Mouse (Mus musculus): ENCODE measurements at regions not wholly inside any gene's neighbourhood (a gene's known extent, or its start where the extent isn't known, plus 50 kb on each side); places are given as distances from the start of the nearest gene placed in this dataset.

DNA sequence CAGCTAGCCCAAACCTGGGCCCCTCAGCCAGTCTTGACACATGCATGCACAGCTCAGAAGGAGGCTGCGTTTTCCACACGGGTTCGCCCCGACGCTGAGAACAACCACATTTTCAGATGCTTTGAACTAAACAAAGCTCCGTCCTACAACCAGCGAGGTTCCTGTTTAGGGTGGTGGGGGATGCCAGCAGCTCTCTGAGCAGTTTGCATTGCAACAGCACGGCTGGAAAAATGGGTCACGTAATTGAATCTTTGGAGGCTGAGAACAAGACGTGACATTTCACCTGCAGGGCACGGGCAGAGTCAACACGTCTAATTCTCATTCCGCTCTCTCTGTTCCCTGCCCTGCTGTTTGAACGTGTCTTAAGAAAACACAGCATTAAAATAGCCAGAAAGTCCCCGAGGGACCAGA, 119.2 kb downstream of the Syk start:
- DNase-seq (ENCODE audit: low read depth), result no peak

DNA sequence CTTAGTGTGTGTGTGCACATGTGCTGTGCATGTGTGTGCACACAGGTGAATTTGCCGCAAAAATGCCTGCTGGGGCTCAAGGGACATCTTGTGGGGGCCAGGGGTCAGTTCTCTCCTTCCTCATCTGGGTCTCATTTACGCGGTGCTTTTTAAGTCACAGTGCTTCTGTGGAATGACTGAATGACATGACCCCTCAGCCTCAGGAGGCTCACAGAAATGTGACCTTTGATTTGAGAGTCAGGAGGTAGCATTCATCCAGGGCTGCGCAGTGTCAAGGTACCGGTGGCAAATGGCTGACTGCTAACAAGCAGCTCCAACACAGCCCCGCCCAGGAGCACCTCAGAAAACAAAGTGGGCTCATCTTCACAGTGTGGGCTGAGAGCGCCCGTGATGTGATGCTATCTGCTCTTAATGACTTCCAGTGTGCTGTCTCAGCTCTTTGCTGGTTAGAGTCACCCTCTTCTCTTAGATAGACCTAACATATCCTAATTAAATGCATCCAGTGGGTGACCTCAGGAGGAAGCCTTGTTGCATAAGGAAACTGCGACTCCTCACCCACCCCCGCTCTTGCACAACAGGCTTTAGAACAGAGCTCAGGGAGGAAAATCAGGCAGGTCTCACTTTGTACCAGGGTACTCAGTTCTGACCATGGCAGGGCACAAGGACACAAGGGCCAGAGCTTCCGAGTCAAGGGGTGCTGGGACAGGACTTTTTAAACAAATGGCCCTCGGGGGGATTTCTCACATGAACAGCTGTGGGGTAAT, 120.6 kb downstream of the Syk start:
- DNase-seq (ENCODE audit: low read depth), result no peak

DNA sequence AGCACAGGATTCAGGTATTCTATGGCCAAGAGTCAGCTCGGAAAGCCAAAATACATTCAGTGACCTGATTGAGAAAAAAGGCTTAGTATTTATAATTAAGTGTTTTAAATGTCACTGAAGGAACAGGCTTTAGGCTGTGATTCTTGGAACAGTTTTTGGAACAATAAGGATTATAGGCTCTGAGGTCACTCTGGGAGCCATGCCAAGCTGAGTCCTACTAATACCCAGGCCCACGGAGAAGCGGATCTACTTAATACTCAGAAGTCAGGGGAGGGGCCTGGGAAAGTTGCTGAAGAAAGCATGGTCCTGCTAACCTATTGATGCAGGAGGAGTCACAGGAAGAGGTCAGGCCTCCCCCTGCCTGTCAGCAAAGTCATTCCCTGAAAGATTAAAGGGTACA, 121.7 kb downstream of the Syk start:
- DNase-seq (ENCODE audit: low read depth), result no peak

DNA sequence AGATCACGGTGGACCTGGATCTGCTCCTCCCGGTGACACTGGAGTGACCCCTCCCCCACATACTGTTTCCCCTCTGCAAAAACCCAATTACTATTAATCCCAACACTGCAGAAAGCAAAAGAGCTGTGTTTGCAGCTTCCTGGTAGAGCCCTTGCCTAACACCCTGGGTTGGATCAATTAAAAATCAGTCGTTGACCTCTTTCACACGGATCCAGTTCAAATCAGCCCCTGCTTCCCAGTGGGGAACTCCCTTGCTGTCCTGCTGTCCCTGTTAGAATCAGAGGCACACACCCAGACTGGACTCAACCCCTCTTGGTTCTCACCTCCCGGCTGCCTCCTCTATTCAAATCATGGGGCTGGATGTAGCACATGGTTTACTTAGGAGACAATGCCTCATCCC, 126.6 kb downstream of the Syk start:
- DNase-seq (ENCODE audit: low read depth), result no peak

DNA sequence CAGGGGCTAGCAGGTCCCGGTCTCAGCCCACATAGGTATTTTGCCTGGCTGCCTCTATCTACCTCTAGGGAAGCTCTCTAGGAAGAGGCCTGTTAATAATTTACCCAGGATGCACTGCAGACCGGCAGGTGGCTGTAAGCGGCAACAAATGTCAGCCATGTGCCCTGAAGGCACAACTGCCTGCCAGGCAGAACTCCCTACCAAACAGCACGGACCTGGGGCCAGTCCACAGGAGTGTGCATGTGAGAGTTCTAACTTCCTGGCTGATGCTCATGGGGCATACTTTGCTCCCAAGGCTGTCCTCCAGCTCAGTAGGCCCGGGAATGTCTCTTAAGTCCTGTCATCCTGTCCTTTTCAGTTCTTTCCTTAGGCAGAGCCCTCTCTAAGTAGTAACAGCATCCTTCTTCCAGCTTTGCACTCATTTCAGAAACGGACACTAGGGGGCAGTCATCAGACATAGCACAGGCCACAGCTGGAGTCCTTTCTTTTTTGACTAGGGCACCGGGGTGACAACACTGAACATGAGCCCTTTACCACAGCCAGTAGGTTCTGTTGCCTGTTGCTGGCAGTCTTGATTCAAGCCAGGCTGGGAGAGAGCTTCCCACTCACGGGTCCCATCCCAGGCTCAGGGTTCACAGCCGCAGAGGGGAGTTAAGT, 128.9 kb downstream of the Syk start:
- DNase-seq (ENCODE audit: low read depth), result peak; percentile 41

DNA sequence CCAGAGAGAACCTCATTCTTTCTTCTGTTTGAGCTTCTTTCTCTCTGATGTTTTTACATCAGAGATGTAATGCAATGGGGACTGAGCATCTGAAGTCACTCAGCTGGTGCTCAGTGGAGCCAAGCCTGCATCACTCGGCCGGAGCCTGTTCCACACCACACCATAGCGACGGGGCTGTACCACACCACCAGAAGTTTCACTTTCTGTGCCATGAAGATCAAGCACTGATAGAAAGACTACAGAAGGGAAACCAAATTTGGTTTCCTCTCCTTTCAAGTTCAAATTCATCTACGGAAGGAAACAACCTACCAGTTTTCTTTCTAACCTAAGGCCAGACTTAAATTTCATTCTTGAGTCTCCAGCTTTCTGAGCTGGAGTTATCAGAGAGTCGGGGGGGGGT, 138.5 kb downstream of the Syk start:
- DNase-seq (ENCODE audit: low read depth), result no peak

DNA sequence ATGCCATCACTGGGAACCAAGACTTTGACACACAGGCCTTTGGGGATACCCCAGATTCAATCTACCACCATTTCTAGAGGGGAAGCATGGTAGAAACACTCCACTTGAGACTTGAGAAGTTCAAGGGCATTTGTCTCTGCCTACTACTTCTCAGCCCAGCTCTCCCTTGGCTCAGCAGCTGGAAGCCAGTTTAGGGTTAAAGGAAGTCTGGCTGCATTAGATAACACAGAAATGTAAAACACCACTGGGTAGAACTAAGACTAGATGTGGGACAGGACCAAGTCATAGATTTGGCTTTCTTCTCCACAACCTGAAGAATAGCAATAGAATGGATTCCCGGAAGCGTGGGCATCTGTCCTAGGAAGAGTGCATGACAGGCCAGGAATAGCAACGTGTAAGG, 139.7 kb downstream of the Syk start:
- no peak for DNase-seq (ENCODE audit: low read depth)

DNA sequence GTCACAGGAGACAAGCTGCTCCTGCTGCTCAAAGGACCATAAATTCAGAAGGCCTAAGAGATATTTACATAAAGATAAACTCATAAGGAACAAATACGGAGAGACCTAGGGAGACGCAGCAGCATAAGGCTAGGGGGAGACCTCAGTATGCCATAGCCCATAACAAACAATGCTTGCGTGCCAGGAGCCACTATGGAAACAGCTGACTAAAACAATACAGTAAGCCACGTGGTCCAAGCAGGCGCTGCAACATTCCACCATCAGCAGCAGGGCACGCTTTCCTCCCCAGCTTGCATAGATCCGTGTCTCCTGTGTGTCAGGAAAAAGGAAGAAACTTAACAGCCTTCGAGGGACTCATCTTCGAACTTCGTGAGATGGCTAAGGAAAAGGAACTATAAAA, 143.1 kb downstream of the Syk start:
- no peak for DNase-seq (ENCODE audit: low read depth)

DNA sequence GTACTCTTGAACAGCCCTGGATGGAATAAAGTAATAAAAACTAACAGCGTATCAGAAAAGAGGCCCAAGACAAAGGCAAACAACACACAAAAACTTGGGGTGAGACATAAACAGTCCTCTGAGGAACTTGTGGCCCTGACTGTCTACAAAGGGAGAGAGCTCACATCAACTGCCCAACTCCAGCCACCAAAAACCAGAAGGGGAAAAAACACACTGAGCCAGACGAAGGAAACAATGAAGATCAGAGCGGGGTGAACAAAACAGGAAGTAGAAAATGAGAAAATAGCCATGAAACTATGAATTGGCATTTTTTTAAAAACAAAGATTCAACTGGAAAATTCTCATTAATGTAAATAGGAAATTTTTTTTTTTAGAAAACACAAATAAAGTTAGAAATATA, 143.6 kb downstream of the Syk start:
- DNase-seq (ENCODE audit: low read depth), result no peak

DNA sequence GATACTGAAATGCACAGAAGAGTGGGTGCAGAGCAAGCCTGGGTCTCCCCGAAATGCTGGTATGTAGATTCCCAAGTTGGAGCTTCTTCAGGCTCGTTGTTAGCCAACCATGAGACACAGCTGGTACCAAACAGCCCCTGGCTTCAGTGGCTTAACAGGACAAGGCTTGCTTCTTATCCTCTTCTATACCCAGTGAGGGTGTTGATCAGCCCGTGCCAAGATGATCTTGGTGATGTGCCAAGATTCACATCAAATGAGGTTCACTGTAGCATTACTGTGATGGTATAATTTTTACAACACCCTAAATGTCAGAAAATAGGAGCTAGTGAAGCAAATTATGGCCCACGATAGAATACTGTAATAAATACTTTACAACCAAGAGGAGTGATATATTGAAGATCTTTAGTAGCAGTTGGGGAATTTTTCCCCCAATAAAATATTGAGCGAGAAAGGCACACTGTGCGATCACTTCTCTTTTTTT, 152.5 kb downstream of the Syk start:
- no peak for DNase-seq (ENCODE audit: low read depth)

DNA sequence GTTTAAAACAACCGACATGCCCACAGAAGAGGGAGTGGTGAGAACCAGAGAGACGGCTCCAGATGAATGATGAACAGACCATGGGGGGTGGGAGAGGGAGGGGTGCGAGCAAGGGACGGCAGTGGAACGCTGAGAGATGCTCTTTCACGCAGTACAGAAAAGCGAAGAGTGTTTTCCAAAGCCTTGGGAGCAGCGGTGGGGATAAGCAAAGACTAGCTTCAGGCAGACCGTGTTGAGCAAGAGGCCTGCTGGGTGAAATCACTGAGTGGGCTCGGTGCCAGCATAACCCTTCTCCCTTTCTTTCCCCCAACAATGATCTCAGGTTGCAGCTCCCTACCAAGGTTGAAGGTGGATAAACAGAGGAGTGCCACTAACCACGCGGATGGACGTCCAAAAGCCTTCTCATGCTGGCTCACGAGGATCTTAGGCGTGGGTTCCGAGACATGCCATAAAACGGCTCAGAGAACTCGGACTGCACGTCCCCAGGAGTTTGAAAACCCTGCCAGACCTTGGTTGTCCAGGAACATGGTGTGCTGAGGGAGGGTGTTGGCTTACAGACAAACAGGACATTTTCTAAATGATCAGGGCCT, 153.1 kb downstream of the Syk start:
- no peak for DNase-seq (ENCODE audit: low read depth)

DNA sequence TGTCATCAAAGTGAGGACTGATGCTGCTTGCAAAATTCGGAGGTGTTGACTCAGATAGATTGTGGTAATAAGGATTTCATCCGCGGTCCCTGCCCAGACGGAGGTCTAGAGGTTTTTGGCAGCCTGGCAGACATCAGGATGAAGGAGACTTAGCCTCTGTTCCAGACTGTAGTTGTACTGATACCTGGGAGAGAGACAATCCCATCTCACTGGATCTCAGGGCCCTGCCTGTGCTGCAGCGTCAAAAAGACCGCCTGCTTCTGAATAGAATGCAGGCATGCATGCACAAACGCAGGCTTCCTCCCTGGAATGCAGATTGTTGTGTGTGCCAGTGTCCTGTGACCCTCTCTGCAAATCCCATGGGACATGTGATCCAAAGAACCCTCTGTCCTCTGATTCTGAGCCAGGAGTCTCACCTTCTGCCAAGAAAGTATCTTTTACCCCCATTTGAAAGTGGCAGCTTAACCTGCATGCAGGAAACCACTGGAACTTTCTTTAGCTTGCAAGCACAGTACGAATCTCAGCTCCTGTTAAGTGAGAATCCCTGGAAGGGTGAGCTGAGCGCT, 155.2 kb downstream of the Syk start:
- no peak for DNase-seq (ENCODE audit: low read depth)

DNA sequence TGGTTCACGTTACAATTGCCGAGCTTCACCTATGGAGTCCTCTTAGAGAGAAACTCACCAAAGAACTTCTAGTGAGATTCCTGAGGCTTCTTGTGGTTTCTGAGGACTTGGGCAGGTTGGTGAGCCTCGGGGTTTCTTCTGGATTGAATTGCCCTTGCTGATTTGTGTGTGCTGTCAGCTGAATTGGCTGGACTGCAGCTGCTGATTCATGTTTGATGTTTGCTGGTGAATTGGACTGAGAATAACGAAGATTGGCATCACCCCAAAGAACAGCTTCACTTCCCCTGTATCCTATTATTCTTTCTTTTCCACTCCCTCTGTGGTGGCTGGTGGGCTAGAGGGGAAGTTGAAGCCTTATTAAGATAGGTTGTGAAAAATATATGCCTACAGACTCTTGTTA, 158.4 kb downstream of the Syk start:
- no peak for DNase-seq (ENCODE audit: low read depth)

DNA sequence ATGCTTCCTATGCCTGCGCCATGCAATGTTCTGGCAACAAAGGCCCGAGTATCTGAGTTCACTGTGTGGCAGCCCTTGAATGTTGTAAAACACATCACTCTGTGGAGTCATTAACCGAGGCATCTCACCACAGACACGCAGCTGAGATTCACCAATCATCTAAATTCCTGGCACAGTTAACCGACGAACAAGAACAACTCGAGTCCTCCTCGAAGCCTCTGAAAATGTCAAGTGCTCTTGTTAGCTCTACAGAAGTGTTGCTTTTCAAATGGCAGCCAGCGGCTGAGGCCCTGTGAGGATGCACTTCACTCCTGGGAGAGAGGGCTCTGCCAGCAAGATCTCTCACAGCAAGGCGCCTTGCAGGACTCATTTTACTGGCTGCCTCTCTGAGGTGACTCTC, 173.0 kb downstream of the Syk start:
- no peak for DNase-seq (ENCODE audit: low read depth)

DNA sequence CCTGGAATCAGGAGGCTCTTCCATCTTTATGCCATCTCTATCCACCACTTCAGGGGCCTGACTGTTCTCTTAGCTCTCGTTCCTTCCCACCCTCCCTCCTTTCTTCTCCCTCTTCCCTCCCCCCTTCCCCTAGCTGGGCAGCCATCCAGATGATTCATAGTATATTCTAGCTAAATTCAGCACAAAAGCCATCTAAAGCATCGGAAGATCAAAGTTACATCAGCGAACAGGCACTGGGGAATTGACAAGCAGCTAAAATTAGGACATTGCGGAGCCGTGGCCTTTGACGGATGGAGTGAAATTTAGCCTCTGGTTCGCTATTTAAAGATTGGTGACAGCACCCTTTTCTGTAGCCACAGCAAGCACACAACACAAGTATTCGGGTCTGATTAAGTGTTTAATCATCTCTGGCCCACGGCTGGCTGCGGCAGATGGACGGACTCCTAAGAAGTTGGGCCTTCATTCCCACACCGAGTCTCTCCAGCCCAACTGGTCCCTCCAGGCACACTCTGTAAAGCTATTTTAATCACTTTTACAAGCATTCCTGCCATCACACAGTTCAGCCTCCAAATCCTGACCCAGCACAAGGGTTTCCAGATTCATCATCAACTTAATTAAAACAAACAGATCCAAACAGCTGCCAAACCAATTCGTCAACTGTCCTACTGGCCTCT, 163.8 kb downstream of the Auh start:
- no peak for DNase-seq (ENCODE audit: low read depth)

DNA sequence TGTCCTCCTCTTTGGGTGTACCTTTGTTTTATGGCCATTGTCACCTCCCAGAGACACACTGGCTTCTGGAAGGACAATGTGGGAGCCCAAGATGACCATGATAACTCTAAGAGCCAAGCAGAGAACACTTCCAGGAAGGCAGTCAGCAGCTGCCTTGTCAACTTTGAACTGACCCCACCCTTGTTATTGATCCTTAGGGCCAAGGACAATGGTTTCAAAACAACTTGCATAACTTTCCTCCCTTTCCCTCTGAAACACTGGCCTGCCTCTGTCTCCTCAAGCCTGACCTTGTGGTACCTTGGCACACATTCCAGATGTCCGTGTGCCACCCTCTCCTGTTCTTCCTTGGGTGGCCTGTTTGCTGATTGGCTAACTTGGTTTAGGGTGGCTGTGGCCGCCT, 163.2 kb downstream of the Auh start:
- no peak for DNase-seq (ENCODE audit: low read depth)

DNA sequence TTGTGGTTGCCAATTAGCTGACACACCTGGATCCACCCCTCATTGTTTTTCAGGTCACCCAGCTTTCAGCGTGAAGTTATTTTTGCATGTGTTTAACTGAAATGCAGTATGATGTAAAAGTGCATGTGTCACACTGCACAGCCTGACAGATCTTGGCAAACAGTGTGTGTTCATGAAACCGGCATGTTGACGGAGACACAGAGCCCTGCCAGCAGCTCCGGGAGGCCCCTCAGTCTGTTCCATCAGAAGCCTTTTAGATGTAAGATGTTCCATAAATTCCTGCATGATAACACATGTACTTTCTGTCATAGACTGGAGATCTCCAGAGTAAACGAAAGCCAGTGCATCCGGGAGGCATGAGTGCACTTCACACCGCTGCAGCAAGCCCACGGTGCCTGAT, 159.5 kb downstream of the Auh start:
- DNase-seq (ENCODE audit: low read depth), result no peak

DNA sequence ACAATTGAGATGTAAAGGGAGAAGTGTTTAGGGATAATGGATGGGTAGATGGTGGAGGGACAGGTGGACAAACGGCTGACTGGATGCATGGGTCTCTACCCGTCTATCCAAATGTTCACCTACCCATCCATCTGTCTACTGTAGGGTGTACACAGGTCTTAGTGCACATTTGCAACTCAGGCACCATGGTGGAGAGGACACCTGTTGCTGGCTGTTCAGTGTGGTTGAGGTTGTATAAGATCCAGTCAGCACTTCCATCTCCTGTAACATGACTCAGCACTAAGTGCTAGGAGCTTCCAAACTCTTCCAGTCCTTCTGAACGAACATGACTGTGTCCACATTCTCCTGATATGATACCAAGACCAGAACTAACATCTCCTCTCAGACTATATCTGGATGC, 158.0 kb downstream of the Auh start:
- no peak for DNase-seq (ENCODE audit: low read depth)

DNA sequence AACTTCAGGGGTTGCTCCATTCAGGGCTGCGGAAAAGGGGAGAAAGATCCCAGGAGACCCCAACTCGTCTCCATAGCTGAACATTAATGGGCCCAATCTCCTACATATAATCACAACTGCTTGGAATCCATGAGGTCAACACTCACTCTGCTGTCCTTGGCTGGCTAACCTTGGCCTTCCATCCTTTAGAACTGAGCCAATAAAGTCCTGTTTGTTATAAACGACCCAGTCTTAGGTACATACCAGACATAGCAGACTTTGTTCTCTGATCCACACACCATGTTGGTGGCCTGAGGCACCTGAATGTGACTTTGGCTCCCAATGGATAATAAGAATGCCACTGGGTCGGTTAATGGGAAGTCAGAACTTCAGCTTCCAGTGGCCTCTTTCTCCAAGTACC, 157.4 kb downstream of the Auh start:
- DNase-seq (ENCODE audit: low read depth), result no peak

DNA sequence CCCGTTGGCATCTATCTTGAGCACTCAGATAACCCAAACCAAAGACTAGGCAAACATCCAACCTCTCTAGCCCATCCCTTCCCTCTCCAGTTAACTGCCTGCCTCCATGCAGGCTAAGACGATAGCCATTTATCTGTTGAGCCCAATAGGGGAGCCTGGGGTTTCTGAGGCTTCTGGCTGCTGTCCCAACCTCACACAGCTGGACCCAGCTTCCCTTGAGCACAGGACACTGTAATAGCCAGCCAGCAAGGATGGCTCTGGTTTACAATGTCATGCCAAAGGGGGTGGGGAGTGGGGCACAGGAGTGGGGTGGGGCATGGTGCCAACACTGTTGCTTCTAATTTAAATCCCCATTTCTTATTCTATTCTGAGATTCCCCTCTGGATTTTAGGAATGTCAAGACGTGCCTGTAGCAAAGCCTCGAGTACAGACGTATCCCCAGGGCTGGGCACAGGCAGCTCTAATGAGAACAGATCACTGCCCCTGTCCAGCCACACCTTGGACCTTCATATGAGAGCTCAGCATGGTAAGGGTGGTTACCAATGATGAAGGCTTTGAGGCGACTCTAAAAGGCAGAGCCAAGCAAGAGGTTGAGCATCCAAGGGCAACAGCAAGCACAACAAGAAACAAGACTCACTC, 152.0 kb downstream of the Auh start:
- no peak for DNase-seq (ENCODE audit: low read depth)

DNA sequence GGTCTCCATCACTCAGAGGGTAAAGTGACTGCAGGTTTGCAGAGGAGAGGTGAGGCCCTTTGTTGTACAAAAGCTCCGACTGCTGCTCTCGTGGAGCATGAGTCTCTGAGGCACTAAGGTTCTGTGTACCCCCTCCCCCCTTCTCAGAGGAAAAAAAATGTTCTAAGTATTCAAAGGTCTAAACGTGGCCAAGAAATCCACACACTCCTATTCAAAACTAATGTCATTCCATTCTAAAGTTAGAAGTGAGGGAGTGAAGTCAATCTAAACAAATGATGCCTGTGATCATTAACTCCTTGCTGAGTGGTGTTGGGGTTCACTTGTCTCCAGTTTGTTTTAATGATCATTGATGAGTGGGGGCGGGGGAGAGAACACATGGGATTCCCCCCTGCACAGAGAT, 150.6 kb downstream of the Auh start:
- DNase-seq (ENCODE audit: low read depth), result no peak
